Mouse (Mus musculus) heart, embryonic 15.5 days (tissue): Measurements from ENCODE around the gene Stxbp6. TPM values are rescaled to one million over a fixed set of nuclear protein-coding genes. Genes with fewer than 3 reads are reported as not detected.

ENCODE experiments used
- ATAC-seq: fragments of 200-750 bp; cut with Nextera tagmentation; replicated peaks from 2 replicates; pipeline ENCODE4 v1.8.0; 2017; ENCODE audit warnings: low read depth, moderate TSS enrichment; ENCODE audit not compliant: insufficient number of reproducible peaks, insufficient read depth, low FRiP score
- H3K27ac ChIP-seq: fragments of 300-500 bp; sonication (generic); 2 replicates; pipeline ENCODE4 v1.5.1; 2015; ENCODE audit warnings: mild to moderate bottlenecking, inconsistent platforms
- H3K27me3 ChIP-seq: fragments of 300-500 bp; sonication (generic); 2 replicates; pipeline ENCODE4 v1.6.1; 2015; ENCODE audit warnings: inconsistent platforms
- H3K36me3 ChIP-seq: fragments of 300-500 bp; sonication (generic); 2 replicates; pipeline ENCODE4 v1.6.1; 2015; ENCODE audit warnings: mild to moderate bottlenecking, inconsistent platforms
- H3K4me1 ChIP-seq: fragments of 300-500 bp; sonication (generic); replicated peaks from 2 replicates; pipeline ENCODE4 v1.6.1; 2015; ENCODE audit warnings: inconsistent platforms
- H3K4me2 ChIP-seq: fragments of 300-500 bp; sonication (generic); 2 replicates; pipeline ENCODE4 v1.6.1; 2015; ENCODE audit warnings: inconsistent platforms, mild to moderate bottlenecking, moderate library complexity
- H3K4me3 ChIP-seq: fragments of 300-500 bp; sonication (generic); 2 replicates; pipeline ENCODE4 v1.5.1; 2015; ENCODE audit warnings: mild to moderate bottlenecking, inconsistent platforms
- H3K9ac ChIP-seq: fragments of 300-500 bp; sonication (generic); 2 replicates; pipeline ENCODE4 v1.6.1; 2015; ENCODE audit warnings: mild to moderate bottlenecking, inconsistent platforms
- H3K9me3 ChIP-seq: fragments of 300-500 bp; sonication (generic); replicated peaks from 2 replicates; pipeline ENCODE4 v1.6.1; 2016; ENCODE audit warnings: inconsistent platforms
- WGBS: fragments of 180-500 bp; shearing (Covaris S2); methylation state at CpG from one replicate; pipeline ENCODE4 v1.1.7; 2015; ENCODE audit warnings: mixed read lengths; 5-methylcytosine and 5-hydroxymethylcytosine counted together
- polyA plus RNA-seq: library from polyadenylated mRNA; unstranded; fragments of >200 nt; fragmentation: Nextera tagmentation; extraction: Ambion mirVana; gene quantifications from 2 replicates; pipeline ENCODE4 v1.2.1, GENCODE M21; 2015

The Stxbp6 gene
- polyA plus RNA-seq, 1 experiment from 2014 or later = 16.6 TPM

- Histone ChIP-seq H3K4me2 (peak overlapping the region; percentile 96), H3K4me3 (peak overlapping the region; percentile 68), H3K9ac (peak overlapping the region; percentile 75), H3K9me3 (no peaks in the 10 kb centered on the region), H3K36me3 (no peaks in the 10 kb centered on the region), H3K4me1 (peaks cover 21% of the 10 kb centered on the region), H3K27me3 (no peaks in the 10 kb centered on the region), H3K27ac (peak overlapping the region; percentile 88)
- 0 out of 2 replicates have a peak, but pooled peaks have one; percentile 21 for ATAC-seq
- WGBS = 2% methylated on average over 28 of the region's 28 CpGs
Observed at GRCm38 (mm10) chr12:45073331-45074041, 1.0 kb downstream of the Stxbp6 start.

GRCm38 (mm10) chr12:45072185-45072584, 2.3 kb downstream of the Stxbp6 start:
- H3K27me3 ChIP-seq = no peaks in the 10 kb centered on the region
- no peak overlapping the region for H3K9ac ChIP-seq
- WGBS = 51% methylated on average over 3 of the region's 3 CpGs
- H3K27ac ChIP-seq = no peak overlapping the region
- no peaks in the 10 kb centered on the region for H3K36me3 ChIP-seq
- peak overlapping the region; percentile 96; the same call in 1 of the 2 replicates for H3K4me2 ChIP-seq
- no peaks in the 10 kb centered on the region for H3K9me3 ChIP-seq
- no peak for ATAC-seq
- no peak overlapping the region for H3K4me3 ChIP-seq
- peaks cover 29% of the 10 kb centered on the region for H3K4me1 ChIP-seq

GRCm38 (mm10) chr12:45070186-45070585, 4.3 kb downstream of the Stxbp6 start:
- WGBS = 41% methylated on average over 9 of the region's 9 CpGs
- Histone ChIP-seq H3K4me1 (peaks cover 28% of the 10 kb centered on the region), H3K9ac (no peak overlapping the region), H3K27ac (no peak overlapping the region), H3K27me3 (no peaks in the 10 kb centered on the region), H3K9me3 (no peaks in the 10 kb centered on the region), H3K4me3 (no peak overlapping the region), H3K36me3 (no peaks in the 10 kb centered on the region), H3K4me2 (no peak overlapping the region)
- no peak for ATAC-seq

GRCm38 (mm10) chr12:45068145-45068754, 6.3 kb downstream of the Stxbp6 start:
- no peaks in the 10 kb centered on the region for H3K36me3 ChIP-seq
- ATAC-seq = no peak
- H3K27ac ChIP-seq = no peak overlapping the region
- no peaks in the 10 kb centered on the region for H3K9me3 ChIP-seq
- H3K4me3 ChIP-seq = no peak overlapping the region
- 84% methylated on average over 6 of the region's 6 CpGs for WGBS
- H3K9ac ChIP-seq = no peak overlapping the region
- peaks cover 25% of the 10 kb centered on the region for H3K4me1 ChIP-seq
- no peak overlapping the region for H3K4me2 ChIP-seq
- no peaks in the 10 kb centered on the region for H3K27me3 ChIP-seq

GRCm38 (mm10) chr12:45067686-45068085, 6.8 kb downstream of the Stxbp6 start:
- WGBS = 27% methylated on average over 3 of the region's 3 CpGs
- ATAC-seq = 0 out of 2 replicates have a peak, but pooled peaks have one; percentile 4
- Histone ChIP-seq H3K4me3 (no peak overlapping the region), H3K9me3 (no peaks in the 10 kb centered on the region), H3K27ac (no peak overlapping the region), H3K36me3 (no peaks in the 10 kb centered on the region), H3K4me2 (peak overlapping the region; percentile 47), H3K4me1 (peaks cover 20% of the 10 kb centered on the region), H3K9ac (no peak overlapping the region), H3K27me3 (no peaks in the 10 kb centered on the region)

GRCm38 (mm10) chr12:45067047-45067685, 7.3 kb downstream of the Stxbp6 start:
- ATAC-seq = peak; percentile 50; the same call in 1 of the 2 replicates
- H3K9me3 ChIP-seq = no peaks in the 10 kb centered on the region
- H3K27ac ChIP-seq = no peak overlapping the region
- no peak overlapping the region for H3K9ac ChIP-seq
- H3K36me3 ChIP-seq = no peaks in the 10 kb centered on the region
- peaks cover 18% of the 10 kb centered on the region for H3K4me1 ChIP-seq
- H3K27me3 ChIP-seq = no peaks in the 10 kb centered on the region
- peak overlapping the region; percentile 47 for H3K4me2 ChIP-seq
- WGBS = 24% methylated on average over 11 of the region's 11 CpGs
- peak overlapping the region; percentile 5; the same call in 1 of the 2 replicates for H3K4me3 ChIP-seq

- Histone ChIP-seq H3K4me1 (peaks cover 26% of the 10 kb centered on the region), H3K4me3 (no peak overlapping the region), H3K4me2 (no peak overlapping the region), H3K36me3 (no peaks in the 10 kb centered on the region), H3K9ac (no peak overlapping the region), H3K27me3 (no peaks in the 10 kb centered on the region), H3K27ac (no peak overlapping the region), H3K9me3 (no peaks in the 10 kb centered on the region)
- no peak for ATAC-seq
- WGBS = 62% methylated on average over 5 of the region's 5 CpGs
Observed at GRCm38 (mm10) chr12:45063606-45064005, 10.9 kb downstream of the Stxbp6 start.

- no peak overlapping the region for H3K9ac ChIP-seq
- H3K4me3 ChIP-seq = no peak overlapping the region
- no peak overlapping the region for H3K4me2 ChIP-seq
- peaks cover 14% of the 10 kb centered on the region for H3K4me1 ChIP-seq
- no peaks in the 10 kb centered on the region for H3K36me3 ChIP-seq
- no peaks in the 10 kb centered on the region for H3K27me3 ChIP-seq
- WGBS = 15% methylated on average over 5 of the region's 5 CpGs
- no peaks in the 10 kb centered on the region for H3K9me3 ChIP-seq
- no peak overlapping the region for H3K27ac ChIP-seq
- no peak for ATAC-seq
Observed at GRCm38 (mm10) chr12:45061336-45061735, 13.2 kb downstream of the Stxbp6 start.

GRCm38 (mm10) chr12:45060804-45061203, 13.7 kb downstream of the Stxbp6 start:
- H3K9ac ChIP-seq = no peak overlapping the region
- H3K27me3 ChIP-seq = no peaks in the 10 kb centered on the region
- no peaks in the 10 kb centered on the region for H3K9me3 ChIP-seq
- H3K4me1 ChIP-seq = peaks cover 14% of the 10 kb centered on the region
- ATAC-seq = no peak
- no peak overlapping the region for H3K27ac ChIP-seq
- no peak overlapping the region for H3K4me3 ChIP-seq
- no peaks in the 10 kb centered on the region for H3K36me3 ChIP-seq
- H3K4me2 ChIP-seq = no peak overlapping the region
- WGBS = 33% methylated on average over 6 of the region's 6 CpGs

- ATAC-seq = no peak
- H3K4me3 ChIP-seq = no peak overlapping the region
- H3K4me1 ChIP-seq = peaks cover 14% of the 10 kb centered on the region
- H3K36me3 ChIP-seq = no peaks in the 10 kb centered on the region
- WGBS = 76% methylated on average over 3 of the region's 3 CpGs
- H3K4me2 ChIP-seq = no peak overlapping the region
- no peak overlapping the region for H3K9ac ChIP-seq
- H3K27me3 ChIP-seq = no peaks in the 10 kb centered on the region
- no peak overlapping the region for H3K27ac ChIP-seq
- H3K9me3 ChIP-seq = no peaks in the 10 kb centered on the region
Observed at GRCm38 (mm10) chr12:45058007-45058406, 16.5 kb downstream of the Stxbp6 start.

- H3K27ac ChIP-seq = no peak overlapping the region
- no peaks in the 10 kb centered on the region for H3K36me3 ChIP-seq
- no peak for ATAC-seq
- no peak overlapping the region for H3K4me2 ChIP-seq
- no peak overlapping the region for H3K9ac ChIP-seq
- H3K27me3 ChIP-seq = no peaks in the 10 kb centered on the region
- no peaks in the 10 kb centered on the region for H3K9me3 ChIP-seq
- no peak overlapping the region for H3K4me3 ChIP-seq
- H3K4me1 ChIP-seq = peaks cover 10% of the 10 kb centered on the region
- 84% methylated on average over 3 of the region's 3 CpGs for WGBS
Observed at GRCm38 (mm10) chr12:45056372-45056771, 18.1 kb downstream of the Stxbp6 start.
